Mouse (Mus musculus) neural tube, embryonic 10.5 days (tissue): ENCODE measurements around the gene Zfp575.
"Not testable (repeated sequence)": the region's sequence is repeated elsewhere in the genome, so short reads cannot be mapped to it uniquely, and the experiment has no call there.

Experiments used
- DNase-seq: peaks from one replicate; pipeline ENCODE4 v3.0.0-alpha.2; 2017; ENCODE audit warnings: low spot score; ENCODE audit errors: extremely low spot score

The Zfp575 gene

GRCm38 (mm10) chr7:24587330-24588105 is at the start of gene Zfp575, which contains the start of gene Ethe1:
Gene Zfp575 (minus strand): TSS chr7:24587641.
Gene Ethe1 (plus strand): TSS chr7:24587543.
- DNase-seq = peak; percentile 75

- DNase-seq = peak; percentile 30
Observed at GRCm38 (mm10) chr7:24637046-24637445, 49.6 kb upstream of the Zfp575 start.

- DNase-seq = no peak
Observed at GRCm38 (mm10) chr7:24636264-24636663, 48.8 kb upstream of the Zfp575 start, which contains the start of gene Lypd3. Gene Lypd3 (plus strand): TSS chr7:24636550.

GRCm38 (mm10) chr7:24630116-24630880 is 42.9 kb upstream of the Zfp575 start:
- DNase-seq = no peak

- DNase-seq = no peak
Observed at GRCm38 (mm10) chr7:24629672-24630071, 42.2 kb upstream of the Zfp575 start.

- DNase-seq = peak; percentile 83
Observed at GRCm38 (mm10) chr7:24628685-24629610, 41.5 kb upstream of the Zfp575 start.

- no peak for DNase-seq
Observed at GRCm38 (mm10) chr7:24622967-24623366, 35.5 kb upstream of the Zfp575 start.

GRCm38 (mm10) chr7:24621193-24621592 is 33.8 kb upstream of the Zfp575 start:
- DNase-seq = no peak

- DNase-seq = no peak
Observed at GRCm38 (mm10) chr7:24619671-24620397, 32.4 kb upstream of the Zfp575 start.

GRCm38 (mm10) chr7:24618374-24618773 is 30.9 kb upstream of the Zfp575 start:
- DNase-seq = not testable (repeated sequence)

- DNase-seq = no peak
Observed at GRCm38 (mm10) chr7:24617763-24618162, 30.3 kb upstream of the Zfp575 start.

GRCm38 (mm10) chr7:24614816-24615215 is 27.4 kb upstream of the Zfp575 start:
- DNase-seq = no peak

- DNase-seq = peak; percentile 43
Observed at GRCm38 (mm10) chr7:24612308-24612910, 25.0 kb upstream of the Zfp575 start.

GRCm38 (mm10) chr7:24611709-24612108 is 24.3 kb upstream of the Zfp575 start:
- DNase-seq = no peak

- peak; percentile 75 for DNase-seq
Observed at GRCm38 (mm10) chr7:24610879-24611494, 23.5 kb upstream of the Zfp575 start.

GRCm38 (mm10) chr7:24610144-24610878 is 22.9 kb upstream of the Zfp575 start, which contains the start of gene Phldb3:
Gene Phldb3 (plus strand): TSS chr7:24610763.
- peak; percentile 30 for DNase-seq

GRCm38 (mm10) chr7:24608561-24608960 is 21.1 kb upstream of the Zfp575 start:
- DNase-seq = no peak

- DNase-seq = no peak
Observed at GRCm38 (mm10) chr7:24608017-24608416, 20.6 kb upstream of the Zfp575 start.

GRCm38 (mm10) chr7:24606046-24606445 is 18.6 kb upstream of the Zfp575 start:
- DNase-seq = no peak
